Mouse (Mus musculus): ENCODE measurements around the gene Pamr1. TPM values are rescaled to one million over a fixed set of nuclear protein-coding genes. Genes with fewer than 3 reads are reported as not detected.

The Pamr1 gene
- polyA plus RNA-seq, 1 experiment from 2014 or later: 7.1 TPM

Other genes with a start within 250 kb of the Pamr1 start
- gene Trim44, start 142.2 kb upstream of the Pamr1 start, polyA plus RNA-seq (2015; fragmentation: Nextera tagmentation; extraction: Ambion mirVana): 6.2 and 6.4 TPM in 2 replicates
- 0.37 and 0.43 TPM in 2 replicates for gene Fjx1, start 97.5 kb upstream of the Pamr1 start, polyA plus RNA-seq (2015; fragmentation: Nextera tagmentation; extraction: Ambion mirVana)
- 1.1 and 1.7 TPM in 2 replicates for gene Slc1a2, start 108.6 kb downstream of the Pamr1 start, polyA plus RNA-seq (2015; fragmentation: Nextera tagmentation; extraction: Ambion mirVana)

Data from liver, embryonic 15.5 days (tissue).